Mouse (Mus musculus) layer of hippocampus, postnatal 10 days (tissue): Measurements from ENCODE around the gene Olfr1450. TPM values are rescaled to one million over a fixed set of nuclear protein-coding genes. Genes with fewer than 3 reads are reported as not detected.
"Not testable (repeated sequence)": the region's sequence is repeated elsewhere in the genome, so short reads cannot be mapped to it uniquely, and the experiment has no call there.

Experiments used
- DNase-seq, 2 experiments: peaks; one replicate each; pipeline ENCODE4 v3.0.0; 2021; ENCODE audit warnings: low spot score in 2 of 2
- long read RNA-seq: library from polyadenylated mRNA; stranded (forward); transcript quantifications from one replicate; pipeline ENCODE4 v2.0.0, GENCODE M21; 2023
- total RNA-seq, 2 experiments: library from RNA; stranded (reverse); gene quantifications; 2 replicates each; pipeline ENCODE4 v1.2.3; 2021

Gene Olfr1450
- not detected for total RNA-seq
- long read RNA-seq = 0 reads

DNA sequence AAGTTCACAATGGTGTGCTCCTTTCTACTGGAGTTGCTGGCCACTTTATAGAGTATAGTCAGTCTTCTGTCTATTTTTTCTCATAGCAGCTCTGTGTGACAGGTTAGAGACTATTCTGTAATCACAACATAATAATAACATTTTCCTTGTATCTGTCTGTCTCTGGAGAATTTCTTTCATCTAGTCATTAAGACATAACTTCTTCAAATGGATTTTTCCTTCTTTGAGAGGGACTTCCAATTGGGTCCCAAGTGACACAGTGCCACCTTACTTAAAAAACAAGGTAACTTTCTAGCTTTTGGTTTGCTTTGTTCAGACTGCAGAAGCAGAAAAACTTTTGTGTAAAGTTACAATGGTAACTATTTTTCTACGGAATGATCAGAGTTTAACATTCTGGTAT is at the start of gene Olfr1450:
Olfr1450 (plus strand) TSS at position 301 of the 400 bp plus-strand sequence.
- DNase-seq = no peak

GRCm38 (mm10) chr19:12903643-12904042 is 46.4 kb upstream of the Olfr1450 start, which contains the start of gene Olfr1447:
TSS of gene Olfr1447 (minus strand) at chr19:12903743.
- no peak for DNase-seq

- no peak for DNase-seq
These were observed 25.7 kb upstream of the Olfr1450 start, which contains the start of gene Olfr1448 for GRCm38 (mm10) chr19:12924319-12924718. TSS of gene Olfr1448 (minus strand) at chr19:12924419.

GRCm38 (mm10) chr19:12930540-12930939 is 19.5 kb upstream of the Olfr1450 start, which contains the start of gene Olfr1449:
TSS of gene Olfr1449 (plus strand) at chr19:12930840.
- DNase-seq = no peak

DNA sequence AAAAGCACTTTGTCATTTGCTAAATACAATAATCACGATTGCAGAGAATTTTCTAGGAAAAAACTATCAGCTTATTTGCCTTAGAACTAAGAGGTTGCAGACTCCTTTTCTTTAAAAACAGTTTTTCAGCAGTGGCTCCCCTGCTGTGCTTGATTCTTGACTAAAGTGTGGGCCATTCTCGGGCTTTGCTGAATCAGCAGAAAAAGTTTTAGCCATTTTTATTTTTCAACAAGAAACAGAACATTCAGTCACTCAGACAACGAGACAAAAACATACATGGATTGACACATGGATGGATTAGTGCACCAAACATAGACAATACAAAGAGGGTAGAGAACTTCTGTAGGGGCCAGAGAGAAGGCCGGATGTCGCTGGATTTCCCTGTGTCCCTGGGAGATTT is 20.0 kb downstream of the Olfr1450 start:
- not testable (repeated sequence) for DNase-seq

DNA sequence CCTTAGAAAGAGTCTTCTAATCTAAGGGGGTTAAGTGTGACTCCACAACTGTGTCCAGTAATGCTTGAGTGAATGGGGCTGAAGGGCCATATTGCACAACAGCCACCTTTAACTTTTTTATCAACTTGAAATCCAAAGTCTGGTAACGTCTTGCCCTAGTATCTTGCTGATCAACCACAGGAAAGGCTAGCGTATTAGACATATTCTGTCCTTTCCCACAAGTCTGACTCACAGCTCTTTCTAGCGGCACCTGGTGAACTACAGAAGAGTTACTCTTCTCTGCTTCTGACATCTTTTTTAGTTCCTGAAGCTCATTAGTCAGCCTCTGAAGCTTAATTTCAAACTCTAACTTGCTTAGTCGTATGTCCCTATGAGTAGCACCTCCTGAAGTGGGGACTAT is 42.3 kb downstream of the Olfr1450 start:
- not testable (repeated sequence) for DNase-seq

GRCm38 (mm10) chr19:12994714-12995113 is 44.7 kb downstream of the Olfr1450 start, which contains the start of gene Olfr1451:
TSS of gene Olfr1451 (plus strand) at chr19:12995014.
- DNase-seq = no peak

Other genes starting within 250 kb of the Olfr1450 start
- gene Cntf, start 184.6 kb upstream of the Olfr1450 start, total RNA-seq = 1 to 10 TPM; 3.1 to 3.2 TPM
- gene Zfp91, start 154.1 kb upstream of the Olfr1450 start, total RNA-seq = 10 to 100 TPM; 78.6 to 82.9 TPM
- gene Lpxn, start 154.1 kb upstream of the Olfr1450 start, total RNA-seq = 1 to 10 TPM in 1 of 2 experiments, under 1 TPM in 1; 0.96 to 1.3 TPM
- not detected for gene Gm5244, start 103.6 kb upstream of the Olfr1450 start, total RNA-seq
- gene Olfr1444, start 93.0 kb upstream of the Olfr1450 start, total RNA-seq = not detected
- gene Olfr1445, start 66.4 kb upstream of the Olfr1450 start, total RNA-seq = not detected
- not detected for gene Olfr1446, start 56.7 kb upstream of the Olfr1450 start, total RNA-seq
- not detected for gene Olfr1447, start 46.5 kb upstream of the Olfr1450 start, total RNA-seq
- not detected for gene Olfr1448, start 25.8 kb upstream of the Olfr1450 start, total RNA-seq
- not detected for gene Olfr1449, start 19.4 kb upstream of the Olfr1450 start, total RNA-seq
- gene Olfr1451, start 44.8 kb downstream of the Olfr1450 start, total RNA-seq = not detected
- gene Olfr1453, start 78.1 kb downstream of the Olfr1450 start, total RNA-seq = not detected
- not detected for gene Olfr1454, start 110.4 kb downstream of the Olfr1450 start, total RNA-seq
- gene Olfr1457, start 147.6 kb downstream of the Olfr1450 start, total RNA-seq = not detected
- not detected for gene Olfr1458, start 156.5 kb downstream of the Olfr1450 start, total RNA-seq
- gene Olfr1459, start 199.3 kb downstream of the Olfr1450 start, total RNA-seq = under 1 TPM; 0.22 to 0.23 TPM
- gene Olfr1461, start 212.7 kb downstream of the Olfr1450 start, total RNA-seq = not detected
- gene Olfr1462, start 235.5 kb downstream of the Olfr1450 start, total RNA-seq = not detected